Mouse (Mus musculus) forebrain, embryonic 16.5 days (tissue): ENCODE data around the gene Slc20a1. TPM values are rescaled to one million over a fixed set of nuclear protein-coding genes. Genes with fewer than 3 reads are reported as not detected.

Source experiments
- ATAC-seq: fragments of 200-750 bp; cut with Nextera tagmentation; 2 replicates; pipeline ENCODE4 v1.8.0; 2017; ENCODE audit warnings: mild to moderate bottlenecking, moderate library complexity
- H3K27ac ChIP-seq: fragments of 300-500 bp; sonication (generic); 2 replicates; pipeline ENCODE4 v1.5.1; 2014; ENCODE audit warnings: low read length, control low read depth
- H3K27me3 ChIP-seq: fragments of 300-500 bp; sonication (generic); replicated peaks from 2 replicates; pipeline ENCODE4 v1.6.1; 2014; ENCODE audit warnings: low read length; ENCODE audit not compliant: control insufficient read depth, insufficient read depth
- H3K36me3 ChIP-seq: fragments of 300-500 bp; sonication (generic); 2 replicates; pipeline ENCODE4 v1.6.1; 2014; ENCODE audit not compliant: control insufficient read depth, insufficient read depth
- H3K4me1 ChIP-seq: fragments of 300-500 bp; sonication (generic); replicated peaks from 2 replicates; pipeline ENCODE4 v1.6.1; 2014; ENCODE audit warnings: low read length; ENCODE audit not compliant: control insufficient read depth, insufficient read depth
- H3K4me2 ChIP-seq: fragments of 300-500 bp; sonication (generic); 2 replicates; pipeline ENCODE4 v1.6.1; 2014; ENCODE audit warnings: mild to moderate bottlenecking, low read length, control low read depth
- H3K4me3 ChIP-seq: fragments of 300-500 bp; sonication (generic); replicated peaks from 2 replicates; pipeline ENCODE4 v1.5.1; 2014; ENCODE audit warnings: mild to moderate bottlenecking, low read length, control low read depth
- H3K9ac ChIP-seq: fragments of 300-500 bp; sonication (generic); replicated peaks from 2 replicates; pipeline ENCODE4 v1.6.1; 2014; ENCODE audit warnings: low read depth, low read length, control low read depth
- H3K9me3 ChIP-seq: fragments of 300-500 bp; sonication (generic); 2 replicates; pipeline ENCODE4 v1.6.1; 2016; ENCODE audit warnings: low read length; ENCODE audit not compliant: control insufficient read depth
- WGBS: fragments of 180-500 bp; shearing (Covaris S2); extraction: QIAGEN DNeasy Blood & Tissue Kit; methylation state at CpG from one replicate; pipeline ENCODE4 v1.1.7; 2014; 5-methylcytosine and 5-hydroxymethylcytosine counted together
- polyA plus RNA-seq: library from polyadenylated mRNA; unstranded; fragments of >200 nt; fragmentation: Nextera tagmentation; extraction: Ambion mirVana; gene quantifications from 2 replicates; pipeline ENCODE4 v1.2.1, GENCODE M21; 2015

The Slc20a1 gene
- polyA plus RNA-seq, 1 experiment from 2014 or later = 60.4 TPM

DNA sequence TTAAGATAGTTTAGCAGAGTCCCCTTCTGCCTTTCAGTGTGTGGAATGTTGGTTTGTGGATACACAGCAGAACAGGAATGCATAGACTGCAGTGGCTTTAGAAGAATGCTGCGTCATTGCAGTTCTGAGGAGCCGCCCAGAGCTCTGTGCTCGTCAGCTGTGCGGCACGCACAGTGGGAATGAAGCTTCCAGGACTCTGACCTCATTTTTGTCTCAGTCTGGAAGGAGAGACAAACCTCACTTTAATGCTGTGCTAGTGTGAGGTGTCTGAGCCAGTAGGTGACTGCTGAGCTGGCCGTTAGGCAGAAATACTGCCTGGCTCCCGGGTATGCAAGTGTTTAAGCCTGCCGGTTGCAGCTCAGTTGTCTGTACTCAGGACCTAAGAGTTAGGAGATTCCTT lies 8.3 kb downstream of the Slc20a1 start:
- Histone ChIP-seq H3K4me3 (no peak overlapping the region), H3K9ac (no peak overlapping the region), H3K27ac (no peak overlapping the region), H3K36me3 (peaks cover 52% of the 10 kb centered on the region), H3K4me2 (no peak overlapping the region), H3K4me1 (peaks cover 2% of the 10 kb centered on the region; the same call in 1 of the 2 replicates), H3K27me3 (no peaks in the 10 kb centered on the region), H3K9me3 (no peaks in the 10 kb centered on the region)
- no peak for ATAC-seq
- 90% methylated on average over 8 of the region's 8 CpGs for WGBS

- Histone ChIP-seq H3K4me1 (no peaks in the 10 kb centered on the region), H3K9me3 (no peaks in the 10 kb centered on the region), H3K36me3 (peaks cover 55% of the 10 kb centered on the region), H3K27ac (no peak overlapping the region), H3K27me3 (no peaks in the 10 kb centered on the region), H3K4me3 (no peak overlapping the region), H3K4me2 (no peak overlapping the region), H3K9ac (no peak overlapping the region)
- WGBS = 94% methylated on average over 8 of the region's 8 CpGs
- no peak for ATAC-seq
Measured at GRCm38 (mm10) chr2:129208181-129208746, 9.7 kb downstream of the Slc20a1 start.

DNA sequence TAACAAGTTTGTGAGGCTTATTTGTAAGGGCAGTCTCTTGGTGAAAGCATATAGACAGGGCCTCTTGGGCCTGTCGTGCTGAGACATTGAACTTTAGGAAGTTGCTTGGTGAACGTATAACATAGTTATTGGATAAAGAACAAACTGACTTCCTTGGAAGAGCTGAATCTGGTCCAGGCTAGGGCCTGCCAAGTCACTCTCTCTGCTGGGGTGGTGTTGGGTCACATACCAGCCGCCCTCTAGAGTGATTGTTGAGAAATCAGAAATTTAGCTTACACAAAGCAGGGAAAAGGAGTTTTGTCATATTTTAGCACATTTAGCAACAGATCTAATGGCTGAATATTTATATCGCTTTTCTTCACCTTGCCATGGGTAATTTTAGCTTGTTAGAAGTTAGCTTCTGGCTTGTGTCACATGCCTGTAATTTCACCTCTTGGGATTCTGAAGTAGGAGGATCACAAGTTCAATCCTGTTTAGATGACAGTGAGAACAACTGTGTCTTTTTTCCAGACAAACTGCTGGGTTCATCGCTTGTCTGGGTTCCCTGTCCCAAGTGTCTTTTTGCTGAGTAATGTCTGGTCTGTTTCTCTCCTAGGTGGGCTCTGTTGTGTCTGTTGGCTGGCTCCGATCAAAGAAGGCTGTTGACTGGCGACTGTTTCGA lies 11.7 kb downstream of the Slc20a1 start:
- Histone ChIP-seq H3K36me3 (peaks cover 47% of the 10 kb centered on the region), H3K9me3 (no peaks in the 10 kb centered on the region), H3K4me2 (no peak overlapping the region), H3K9ac (no peak overlapping the region), H3K27ac (no peak overlapping the region), H3K4me1 (no peaks in the 10 kb centered on the region), H3K27me3 (no peaks in the 10 kb centered on the region), H3K4me3 (no peak overlapping the region)
- no peak for ATAC-seq
- WGBS = 92% methylated on average over 8 of the region's 8 CpGs

- H3K27ac ChIP-seq = no peak overlapping the region
- no peak overlapping the region for H3K4me3 ChIP-seq
- no peaks in the 10 kb centered on the region for H3K27me3 ChIP-seq
- peaks cover 42% of the 10 kb centered on the region for H3K36me3 ChIP-seq
- WGBS = 68% methylated on average over 4 of the region's 4 CpGs
- H3K4me1 ChIP-seq = no peaks in the 10 kb centered on the region
- H3K4me2 ChIP-seq = no peak overlapping the region
- no peaks in the 10 kb centered on the region for H3K9me3 ChIP-seq
- no peak for ATAC-seq
- H3K9ac ChIP-seq = no peak overlapping the region
Measured at GRCm38 (mm10) chr2:129211255-129211654, 12.7 kb downstream of the Slc20a1 start.

DNA sequence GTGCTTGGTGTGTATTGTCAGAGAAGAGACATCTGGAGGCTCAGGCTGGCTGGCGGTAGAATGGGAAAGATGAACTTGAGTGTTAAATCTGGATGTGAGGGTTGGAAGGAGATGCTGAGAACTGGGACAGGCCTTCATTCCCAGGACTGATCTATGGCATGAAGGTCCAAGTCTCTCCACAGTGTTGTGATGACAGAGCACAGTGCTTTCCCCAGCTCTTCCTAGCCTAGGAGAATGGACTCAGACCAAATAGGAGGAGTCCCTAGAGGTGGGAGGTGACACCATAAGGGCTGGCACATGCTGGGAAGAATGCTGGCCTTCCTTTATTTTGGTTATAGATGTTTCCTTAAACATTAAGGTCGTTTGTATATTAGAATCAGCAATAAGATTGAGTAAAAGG lies 13.4 kb downstream of the Slc20a1 start:
- peaks cover 40% of the 10 kb centered on the region for H3K36me3 ChIP-seq
- H3K4me2 ChIP-seq = no peak overlapping the region
- H3K9ac ChIP-seq = no peak overlapping the region
- H3K27me3 ChIP-seq = no peaks in the 10 kb centered on the region
- H3K4me3 ChIP-seq = no peak overlapping the region
- no peak overlapping the region for H3K27ac ChIP-seq
- no peaks in the 10 kb centered on the region for H3K9me3 ChIP-seq
- ATAC-seq = no peak
- H3K4me1 ChIP-seq = no peaks in the 10 kb centered on the region
- 81% methylated on average over 2 of the region's 2 CpGs for WGBS

GRCm38 (mm10) chr2:129212566-129212965 lies 14.0 kb downstream of the Slc20a1 start:
- Histone ChIP-seq H3K36me3 (peaks cover 37% of the 10 kb centered on the region), H3K9ac (no peak overlapping the region), H3K27me3 (no peaks in the 10 kb centered on the region), H3K9me3 (no peaks in the 10 kb centered on the region), H3K4me1 (no peaks in the 10 kb centered on the region), H3K27ac (no peak overlapping the region), H3K4me2 (no peak overlapping the region), H3K4me3 (no peak overlapping the region)
- WGBS = 96% methylated on average over 7 of the region's 7 CpGs
- ATAC-seq = no peak

GRCm38 (mm10) chr2:129214774-129215173 lies 16.2 kb downstream of the Slc20a1 start:
- Histone ChIP-seq H3K9me3 (no peaks in the 10 kb centered on the region), H3K4me3 (no peak overlapping the region), H3K27me3 (no peaks in the 10 kb centered on the region), H3K27ac (no peak overlapping the region), H3K36me3 (peaks cover 17% of the 10 kb centered on the region), H3K4me2 (no peak overlapping the region), H3K9ac (no peak overlapping the region), H3K4me1 (no peaks in the 10 kb centered on the region)
- WGBS = 93% methylated on average over 5 of the region's 5 CpGs
- no peak for ATAC-seq

DNA sequence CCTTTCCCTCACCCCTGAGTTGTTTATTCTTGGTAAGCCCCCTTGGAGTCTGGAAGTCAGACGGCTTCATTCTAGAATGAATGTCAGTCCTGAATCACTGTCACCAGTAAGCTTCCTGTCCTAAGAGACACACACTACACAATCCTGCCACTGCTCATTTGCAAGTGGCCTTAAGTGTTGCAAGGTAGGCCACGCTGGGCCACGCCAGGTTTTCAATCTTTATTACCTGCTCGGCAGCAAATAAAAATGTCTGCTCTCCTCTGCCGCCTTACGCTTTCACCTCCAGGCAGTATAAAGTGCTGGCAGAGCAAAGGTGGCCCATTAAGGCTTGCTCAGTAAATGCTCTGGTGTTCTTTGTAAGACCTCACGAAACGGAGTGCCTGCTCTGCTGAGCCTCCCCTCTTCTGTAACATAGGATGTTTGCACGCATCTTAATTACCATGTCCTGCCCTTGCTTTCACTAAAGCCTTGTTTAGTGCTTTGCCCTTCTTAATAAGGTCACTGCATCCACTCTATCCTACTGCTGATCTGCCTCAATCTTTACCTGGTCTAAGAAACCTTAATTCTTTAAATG lies 19.1 kb downstream of the Slc20a1 start:
- Histone ChIP-seq H3K4me2 (no peak overlapping the region), H3K4me1 (no peaks in the 10 kb centered on the region), H3K27ac (no peak overlapping the region), H3K9ac (no peak overlapping the region), H3K9me3 (no peaks in the 10 kb centered on the region), H3K4me3 (no peak overlapping the region), H3K27me3 (no peaks in the 10 kb centered on the region), H3K36me3 (no peaks in the 10 kb centered on the region)
- 76% methylated on average over 9 of the region's 9 CpGs for WGBS
- ATAC-seq = no peak

GRCm38 (mm10) chr2:129218537-129219105 lies 20.1 kb downstream of the Slc20a1 start:
- 63% methylated on average over 4 of the region's 4 CpGs for WGBS
- no peak overlapping the region for H3K9ac ChIP-seq
- H3K27me3 ChIP-seq = no peaks in the 10 kb centered on the region
- H3K36me3 ChIP-seq = no peaks in the 10 kb centered on the region
- H3K4me3 ChIP-seq = no peak overlapping the region
- no peak overlapping the region for H3K4me2 ChIP-seq
- H3K4me1 ChIP-seq = no peaks in the 10 kb centered on the region
- peak; percentile 57 for ATAC-seq
- H3K9me3 ChIP-seq = no peaks in the 10 kb centered on the region
- H3K27ac ChIP-seq = no peak overlapping the region
